Mouse (Mus musculus): ENCODE results near the gene Tbc1d8. TPM values are rescaled to one million over a fixed set of nuclear protein-coding genes. Genes with fewer than 3 reads are reported as not detected.

The Tbc1d8 gene
- polyA plus RNA-seq, 1 experiment from 2014 or later = 5.4 TPM

DNA sequence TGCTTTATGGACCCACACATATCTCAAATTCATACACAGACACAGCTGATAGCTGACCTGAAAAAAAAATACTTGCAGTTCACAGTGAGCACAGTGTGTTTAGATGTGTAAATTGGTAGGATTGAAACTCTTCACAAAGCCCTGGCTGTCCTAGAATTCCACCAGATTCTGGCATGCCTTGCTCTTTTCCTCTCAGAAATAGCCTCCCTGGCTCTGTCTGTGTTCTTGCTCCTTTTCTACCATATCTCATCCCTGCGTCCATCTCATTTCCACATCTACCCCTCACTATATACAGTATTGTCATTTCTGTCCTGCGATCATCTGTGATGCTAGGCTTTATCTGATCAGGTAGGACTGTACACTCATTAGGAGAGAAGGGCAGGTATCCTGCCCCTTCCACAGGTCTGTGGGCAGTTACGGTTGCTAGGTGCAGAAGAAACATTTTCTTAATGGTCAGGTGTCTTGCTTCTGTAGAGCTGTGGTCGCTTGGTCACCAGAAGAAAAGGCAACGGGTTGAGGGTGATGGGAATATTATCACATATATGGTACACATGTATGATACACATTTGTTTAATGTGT, 104.2 kb downstream of the Tbc1d8 start:
- H3K9me3 ChIP-seq (ENCODE audit: control insufficient read depth, low read length) = no peaks in the 10 kb centered on the region
- peaks cover 4% of the 10 kb centered on the region for H3K4me1 ChIP-seq (ENCODE audit: control insufficient read depth, insufficient read depth, low read length)
- H3K36me3 ChIP-seq (ENCODE audit: control insufficient read depth, insufficient read depth, low read length) = peaks cover 22% of the 10 kb centered on the region
- H3K9ac ChIP-seq (ENCODE audit: low read length) = no peak overlapping the region
- no peak overlapping the region for H3K27ac ChIP-seq (ENCODE audit: low read depth, low read length)
- no peaks in the 10 kb centered on the region for H3K27me3 ChIP-seq (ENCODE audit: control insufficient read depth, insufficient read depth, low read length)
- no peak overlapping the region for H3K4me2 ChIP-seq
- 86% methylated on average over 5 of the region's 5 CpGs for WGBS
- no peak for ATAC-seq (ENCODE audit: low FRiP score)
- H3K4me3 ChIP-seq (ENCODE audit: low read depth, low read length) = no peak overlapping the region
- peak; percentile 81 for DNase-seq (ENCODE audit: low spot score, missing footprints)

GRCm38 (mm10) chr1:39373378-39373777, 105.2 kb downstream of the Tbc1d8 start:
- Histone ChIP-seq H3K4me1 (ENCODE audit: control insufficient read depth, insufficient read depth, low read length) (peaks cover 10% of the 10 kb centered on the region), H3K4me3 (ENCODE audit: low read depth, low read length) (no peak overlapping the region), H3K9ac (ENCODE audit: low read length) (no peak overlapping the region), H3K36me3 (ENCODE audit: control insufficient read depth, insufficient read depth, low read length) (peaks cover 22% of the 10 kb centered on the region), H3K27ac (ENCODE audit: low read depth, low read length) (no peak overlapping the region), H3K9me3 (ENCODE audit: control insufficient read depth, low read length) (no peaks in the 10 kb centered on the region), H3K4me2 (no peak overlapping the region), H3K27me3 (ENCODE audit: control insufficient read depth, insufficient read depth, low read length) (no peaks in the 10 kb centered on the region)
- 76% methylated on average over 4 of the region's 4 CpGs for WGBS
- peak; percentile 82 for DNase-seq (ENCODE audit: low spot score, missing footprints)
- no peak for ATAC-seq (ENCODE audit: low FRiP score)

DNA sequence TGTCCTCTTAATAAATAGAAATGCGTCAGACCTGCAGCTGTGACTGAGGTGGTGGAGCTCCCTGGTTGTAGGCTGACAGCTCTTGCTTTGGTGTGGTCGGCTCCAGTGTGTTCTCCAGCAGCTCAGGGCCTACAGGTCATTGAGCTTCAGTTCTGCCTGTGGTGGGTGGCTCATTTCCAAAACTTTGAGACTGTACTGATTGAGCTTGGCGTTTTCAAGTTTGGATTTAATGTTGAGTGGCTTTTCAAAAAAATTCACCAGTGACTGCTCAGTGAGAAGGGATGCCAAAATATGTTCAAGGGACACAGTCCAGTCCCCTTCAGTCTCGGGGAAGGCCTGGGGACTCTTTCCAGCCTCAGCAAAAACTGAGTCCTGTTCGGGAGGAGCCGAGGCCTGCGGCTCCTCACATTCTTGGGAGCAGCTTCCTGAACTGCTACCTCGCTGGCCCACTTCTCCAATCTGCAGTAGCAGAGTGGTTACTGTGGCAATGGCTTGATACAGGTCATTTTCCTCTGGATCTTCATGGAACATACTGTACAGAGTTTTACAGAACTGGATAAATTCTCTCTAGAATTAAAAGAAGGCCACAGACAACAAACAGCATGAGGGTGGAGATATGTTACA, 106.2 kb downstream of the Tbc1d8 start:
- peaks cover 10% of the 10 kb centered on the region for H3K4me1 ChIP-seq (ENCODE audit: control insufficient read depth, insufficient read depth, low read length)
- ATAC-seq (ENCODE audit: low FRiP score) (no peak), DNase-seq (ENCODE audit: low spot score, missing footprints) (peak; percentile 76)
- 86% methylated on average over 8 of the region's 8 CpGs for WGBS
- no peak overlapping the region for H3K4me2 ChIP-seq
- no peaks in the 10 kb centered on the region for H3K9me3 ChIP-seq (ENCODE audit: control insufficient read depth, low read length)
- no peaks in the 10 kb centered on the region for H3K27me3 ChIP-seq (ENCODE audit: control insufficient read depth, insufficient read depth, low read length)
- H3K36me3 ChIP-seq (ENCODE audit: control insufficient read depth, insufficient read depth, low read length) = peaks cover 22% of the 10 kb centered on the region
- no peak overlapping the region for H3K9ac ChIP-seq (ENCODE audit: low read length)
- no peak overlapping the region for H3K27ac ChIP-seq (ENCODE audit: low read depth, low read length)
- H3K4me3 ChIP-seq (ENCODE audit: low read depth, low read length) = no peak overlapping the region

DNA sequence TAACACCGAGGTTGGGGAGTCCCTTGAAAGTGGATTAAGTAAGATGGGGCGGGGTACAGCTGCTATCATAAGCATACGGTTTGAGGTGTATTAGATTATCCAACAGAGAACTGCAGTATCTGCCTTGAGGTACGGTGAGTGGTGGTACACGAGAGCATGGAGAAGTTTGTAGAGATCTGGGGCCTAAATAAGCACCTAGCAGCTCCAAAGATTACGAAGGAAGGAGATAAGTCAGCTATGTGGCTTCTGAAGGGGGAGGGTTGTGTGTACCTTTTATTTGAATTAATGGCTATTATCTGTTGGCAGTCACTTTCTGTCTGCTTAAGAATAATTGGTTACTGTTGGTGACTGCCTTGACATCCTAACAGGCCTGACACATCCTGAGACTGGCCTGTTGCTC, 108.1 kb downstream of the Tbc1d8 start:
- no peak overlapping the region for H3K9ac ChIP-seq (ENCODE audit: low read length)
- ATAC-seq (ENCODE audit: low FRiP score) (no peak), DNase-seq (ENCODE audit: low spot score, missing footprints) (peak; percentile 56)
- no peak overlapping the region for H3K27ac ChIP-seq (ENCODE audit: low read depth, low read length)
- H3K4me3 ChIP-seq (ENCODE audit: low read depth, low read length) = no peak overlapping the region
- H3K36me3 ChIP-seq (ENCODE audit: control insufficient read depth, insufficient read depth, low read length) = peaks cover 22% of the 10 kb centered on the region
- H3K4me1 ChIP-seq (ENCODE audit: control insufficient read depth, insufficient read depth, low read length) = peaks cover 10% of the 10 kb centered on the region
- H3K4me2 ChIP-seq = no peak overlapping the region
- H3K27me3 ChIP-seq (ENCODE audit: control insufficient read depth, insufficient read depth, low read length) = no peaks in the 10 kb centered on the region
- H3K9me3 ChIP-seq (ENCODE audit: control insufficient read depth, low read length) = no peaks in the 10 kb centered on the region
- WGBS = 89% methylated on average over 6 of the region's 6 CpGs

GRCm38 (mm10) chr1:39368267-39368841, 110.2 kb downstream of the Tbc1d8 start:
- DNase-seq (ENCODE audit: low spot score, missing footprints) (peak; percentile 93), ATAC-seq (ENCODE audit: low FRiP score) (peak; percentile 51; the same call in 1 of the 2 replicates)
- Histone ChIP-seq H3K27ac (ENCODE audit: low read depth, low read length) (peak overlapping the region; percentile 81), H3K9ac (ENCODE audit: low read length) (peak overlapping the region; percentile 97), H3K27me3 (ENCODE audit: control insufficient read depth, insufficient read depth, low read length) (no peaks in the 10 kb centered on the region), H3K4me2 (peak overlapping the region; percentile 79), H3K36me3 (ENCODE audit: control insufficient read depth, insufficient read depth, low read length) (peaks cover 22% of the 10 kb centered on the region), H3K9me3 (ENCODE audit: control insufficient read depth, low read length) (no peaks in the 10 kb centered on the region), H3K4me1 (ENCODE audit: control insufficient read depth, insufficient read depth, low read length) (peaks cover 10% of the 10 kb centered on the region), H3K4me3 (ENCODE audit: low read depth, low read length) (peak overlapping the region; percentile 90)
- under 1% methylated on average over 34 of the region's 34 CpGs for WGBS

DNA sequence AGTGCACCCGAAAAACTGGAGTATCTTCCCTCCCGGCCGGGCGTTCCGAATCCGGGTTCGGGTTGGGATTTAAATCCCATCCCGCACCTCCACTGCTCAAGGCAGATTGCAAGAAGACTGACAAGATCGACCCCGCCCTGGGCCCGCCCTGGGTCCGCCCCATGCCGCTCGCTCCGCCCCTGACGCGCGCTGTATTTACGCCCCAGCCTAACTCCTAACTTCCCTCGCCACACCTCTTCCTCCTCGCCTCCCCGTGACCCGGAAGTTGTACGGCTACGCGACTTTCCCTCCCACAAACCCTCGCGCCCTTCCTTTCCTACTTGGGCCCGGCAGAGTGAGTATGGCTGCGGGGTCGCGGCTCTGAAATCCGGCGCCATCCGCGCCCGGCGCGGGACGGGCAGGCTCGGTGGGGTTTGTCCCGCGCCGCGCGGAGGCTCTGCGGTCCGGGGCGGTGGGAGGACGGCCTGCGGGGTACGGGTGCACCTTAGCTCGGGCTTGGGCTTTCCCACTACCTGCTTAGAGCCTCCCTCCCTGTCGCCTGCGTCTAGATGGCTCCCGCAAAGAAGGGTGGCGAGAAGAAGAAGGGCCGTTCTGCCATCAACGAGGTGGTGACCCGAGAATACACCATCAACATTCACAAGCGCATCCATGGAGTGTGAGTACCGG, 110.8 kb downstream of the Tbc1d8 start, which contains the start of gene Rpl31:
TSS of gene Rpl31 (plus strand) at position 242 of the 666 bp plus-strand sequence.
- peaks cover 10% of the 10 kb centered on the region for H3K4me1 ChIP-seq (ENCODE audit: control insufficient read depth, insufficient read depth, low read length)
- no peaks in the 10 kb centered on the region for H3K27me3 ChIP-seq (ENCODE audit: control insufficient read depth, insufficient read depth, low read length)
- H3K9ac ChIP-seq (ENCODE audit: low read length) = peak within 1 kb of the TSS; percentile 97
- ATAC-seq (ENCODE audit: low FRiP score) (peak; percentile 99), DNase-seq (ENCODE audit: low spot score, missing footprints) (peak; percentile 100)
- H3K27ac ChIP-seq (ENCODE audit: low read depth, low read length) = peak within 1 kb of the TSS; percentile 81
- peak within 1 kb of the TSS; percentile 79 for H3K4me2 ChIP-seq
- peaks cover 22% of the 10 kb centered on the region for H3K36me3 ChIP-seq (ENCODE audit: control insufficient read depth, insufficient read depth, low read length)
- WGBS = under 1% methylated on average over 61 of the region's 62 CpGs
- peak within 1 kb of the TSS; percentile 90 for H3K4me3 ChIP-seq (ENCODE audit: low read depth, low read length)
- H3K9me3 ChIP-seq (ENCODE audit: control insufficient read depth, low read length) = no peaks in the 10 kb centered on the region

GRCm38 (mm10) chr1:39367045-39367444, 111.5 kb downstream of the Tbc1d8 start:
- Histone ChIP-seq H3K27ac (ENCODE audit: low read depth, low read length) (no peak overlapping the region), H3K9me3 (ENCODE audit: control insufficient read depth, low read length) (no peaks in the 10 kb centered on the region), H3K27me3 (ENCODE audit: control insufficient read depth, insufficient read depth, low read length) (no peaks in the 10 kb centered on the region), H3K36me3 (ENCODE audit: control insufficient read depth, insufficient read depth, low read length) (peaks cover 16% of the 10 kb centered on the region), H3K4me3 (ENCODE audit: low read depth, low read length) (peak overlapping the region; percentile 90), H3K4me2 (peak overlapping the region; percentile 56), H3K9ac (ENCODE audit: low read length) (peak overlapping the region; percentile 60), H3K4me1 (ENCODE audit: control insufficient read depth, insufficient read depth, low read length) (peaks cover 10% of the 10 kb centered on the region)
- DNase-seq (ENCODE audit: low spot score, missing footprints) (peak; percentile 94), ATAC-seq (ENCODE audit: low FRiP score) (peak; percentile 22)
- WGBS = 27% methylated on average over 6 of the region's 6 CpGs

- ATAC-seq (ENCODE audit: low FRiP score) (no peak), DNase-seq (ENCODE audit: low spot score, missing footprints) (peak; percentile 10)
- Histone ChIP-seq H3K27ac (ENCODE audit: low read depth, low read length) (no peak overlapping the region), H3K4me2 (no peak overlapping the region), H3K36me3 (ENCODE audit: control insufficient read depth, insufficient read depth, low read length) (peaks cover 10% of the 10 kb centered on the region), H3K4me3 (ENCODE audit: low read depth, low read length) (no peak overlapping the region), H3K27me3 (ENCODE audit: control insufficient read depth, insufficient read depth, low read length) (no peaks in the 10 kb centered on the region), H3K9me3 (ENCODE audit: control insufficient read depth, low read length) (no peaks in the 10 kb centered on the region), H3K9ac (ENCODE audit: low read length) (no peak overlapping the region), H3K4me1 (ENCODE audit: control insufficient read depth, insufficient read depth, low read length) (peaks cover 10% of the 10 kb centered on the region)
- WGBS = 85% methylated on average over 1 of the region's 1 CpGs
Observed at GRCm38 (mm10) chr1:39365562-39365961, 113.0 kb downstream of the Tbc1d8 start.

GRCm38 (mm10) chr1:39362515-39362893, 116.1 kb downstream of the Tbc1d8 start:
- Histone ChIP-seq H3K27me3 (ENCODE audit: control insufficient read depth, insufficient read depth, low read length) (no peaks in the 10 kb centered on the region), H3K27ac (ENCODE audit: low read depth, low read length) (no peak overlapping the region), H3K9ac (ENCODE audit: low read length) (no peak overlapping the region), H3K36me3 (ENCODE audit: control insufficient read depth, insufficient read depth, low read length) (no peaks in the 10 kb centered on the region), H3K4me3 (ENCODE audit: low read depth, low read length) (no peak overlapping the region), H3K4me2 (no peak overlapping the region), H3K4me1 (ENCODE audit: control insufficient read depth, insufficient read depth, low read length) (no peaks in the 10 kb centered on the region), H3K9me3 (ENCODE audit: control insufficient read depth, low read length) (no peaks in the 10 kb centered on the region)
- no peak for ATAC-seq (ENCODE audit: low FRiP score)
- peak; percentile 56 for DNase-seq (ENCODE audit: low spot score, missing footprints)
- WGBS = 56% methylated on average over 7 of the region's 7 CpGs
